Mouse (Mus musculus) liver, postnatal 0 days (tissue): ENCODE data around the gene Eno2.

Source experiments
- CTCF ChIP-seq: sonication (generic); IDR thresholded peaks from 2 replicates; pipeline ENCODE4 v1.5.1; 2016; ENCODE audit warnings: antibody characterized with exemption, low read depth
- EP300 ChIP-seq: IDR thresholded peaks from 2 replicates; pipeline ENCODE4 v1.6.1; 2016; ENCODE audit warnings: antibody characterized with exemption, low read depth, mild to moderate bottlenecking

GRCm38 (mm10) chr6:124716864-124717490, 52.5 kb downstream of the Eno2 start:
- TF ChIP-seq CTCF, result peak; percentile 79
- no peak for TF ChIP-seq EP300
